Mouse (Mus musculus): Measurements from ENCODE around the gene Fgfr1op2. TPM values are rescaled to one million over a fixed set of nuclear protein-coding genes. Genes with fewer than 3 reads are reported as not detected.

Gene Fgfr1op2
- total and polyA plus RNA-seq, 3 experiments: 73.0 to 101 (median 94.1) TPM

- H3K27ac ChIP-seq (ENCODE audit: insufficient read depth, low read depth): no peak overlapping the region
- H3K79me2 ChIP-seq (replicated peaks; ENCODE audit: control insufficient read depth, extremely low read depth, insufficient read depth, poor library complexity, severe bottlenecking): no peaks in the 10 kb centered on the region
- no peaks in the 10 kb centered on the region for H3K27me3 ChIP-seq (replicated peaks)
- no peak overlapping the region for H3K4me2 ChIP-seq (ENCODE audit: insufficient read depth, low read depth, poor library complexity, severe bottlenecking)
- in situ Hi-C loops (cut with MboI; ENCODE audit: low pct_ligation_motif_present, low pct_unique_long_range_greater_than_20kb, low sequenced_read_pairs) (no loop called here), dilution Hi-C loops (cut with MboI; ENCODE audit: extremely low pct_ligation_motif_present, extremely low pct_unique_long_range_greater_than_20kb, low sequenced_read_pairs) (no loop called here)
- H3K9me3 ChIP-seq (replicated peaks; ENCODE audit: low read length): no peaks in the 10 kb centered on the region
- H3K36me3 ChIP-seq (replicated peaks in 1 of 2; ENCODE audit: control insufficient read depth in 1 of 2, insufficient read depth in 1 of 2, low read length in 1 of 2): no peaks in the 10 kb centered on the region
- H3K9ac ChIP-seq (ENCODE audit: insufficient read depth, low read depth): no peak overlapping the region
- TF ChIP-seq MXI1 (IDR thresholded peaks at IDR 0.05; ENCODE audit: low read depth, low read length) (no peak), ELF1 (IDR thresholded peaks at IDR 0.05; ENCODE audit: low read depth, low read length) (no peak), JUND (conservative IDR thresholded peaks at IDR 0.05; ENCODE audit: low read depth, low read length) (no peak), USF1 (IDR thresholded peaks at IDR 0.05; ENCODE audit: low read depth, low read length) (no peak), PAX5 (IDR thresholded peaks at IDR 0.05; ENCODE audit: low read length) (no peak), E2F4 (IDR thresholded peaks at IDR 0.05; ENCODE audit: insufficient replicate concordance, low read depth, low read length) (no peak), NELFE (IDR thresholded peaks at IDR 0.05; ENCODE audit: low read depth, low read length) (no peak), UBTF (IDR thresholded peaks at IDR 0.05; ENCODE audit: low read depth, low read length) (no peak), TCF12 (IDR thresholded peaks at IDR 0.05; ENCODE audit: low read depth, low read length) (no peak), ZKSCAN1 (IDR thresholded peaks at IDR 0.05; ENCODE audit: borderline replicate concordance, low read depth, low read length) (no peak), RCOR1 (conservative IDR thresholded peaks at IDR 0.05; ENCODE audit: low read depth, low read length) (no peak), MAFK (IDR thresholded peaks at IDR 0.05; ENCODE audit: insufficient replicate concordance, low read length) (no peak), ZMIZ1 (IDR thresholded peaks at IDR 0.05; ENCODE audit: low read depth, low read length) (no peak), CHD2 (IDR thresholded peaks at IDR 0.05; ENCODE audit: low read length) (no peak)
- H3K4me1 ChIP-seq (ENCODE audit: control insufficient read depth in 1 of 2, insufficient read depth in 2 of 2): peaks cover 12 to 13% of the 10 kb centered on the region in 2 experiments
- no peak for DNase-seq (ENCODE audit: extremely low read depth)
- H3K4me3 ChIP-seq (replicated peaks in 1 of 3; ENCODE audit: low read depth in 2 of 3, low read length in 2 of 3, poor library complexity in 1 of 3): no peak overlapping the region
Measured at GRCm38 (mm10) chr6:146632403-146632802, 55.4 kb downstream of the Fgfr1op2 start.

DNA sequence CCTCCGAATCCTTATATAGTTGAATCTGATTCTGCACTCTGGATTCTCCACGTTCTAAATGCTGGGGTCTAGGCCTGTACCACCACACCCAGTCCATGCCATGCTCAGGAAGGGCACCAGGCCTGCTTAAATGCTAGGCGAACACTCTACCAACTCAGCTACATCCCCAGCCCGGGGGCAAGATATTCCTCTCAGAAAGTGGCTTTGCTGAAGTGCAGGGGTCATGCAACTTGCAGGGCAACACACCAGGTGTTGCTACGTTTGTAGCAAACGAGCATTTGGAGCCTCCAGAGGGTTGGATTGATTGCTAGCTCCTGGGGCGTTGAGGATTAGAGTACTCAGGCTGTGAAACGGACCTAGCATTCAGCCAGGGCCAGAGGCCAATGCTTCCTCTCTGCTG lies 56.1 kb downstream of the Fgfr1op2 start:
- dilution Hi-C loops (cut with MboI; ENCODE audit: extremely low pct_ligation_motif_present, extremely low pct_unique_long_range_greater_than_20kb, low sequenced_read_pairs) (no loop called here), in situ Hi-C loops (cut with MboI; ENCODE audit: low pct_ligation_motif_present, low pct_unique_long_range_greater_than_20kb, low sequenced_read_pairs) (no loop called here)
- Histone ChIP-seq H3K79me2 (replicated peaks; ENCODE audit: control insufficient read depth, extremely low read depth, insufficient read depth, poor library complexity, severe bottlenecking) (no peaks in the 10 kb centered on the region), H3K36me3 (replicated peaks in 1 of 2; ENCODE audit: control insufficient read depth in 1 of 2, insufficient read depth in 1 of 2, low read length in 1 of 2) (no peaks in the 10 kb centered on the region), H3K9ac (ENCODE audit: insufficient read depth, low read depth) (peak overlapping the region; percentile 92), H3K27me3 (replicated peaks) (no peaks in the 10 kb centered on the region), H3K4me1 (ENCODE audit: control insufficient read depth in 1 of 2, insufficient read depth in 2 of 2) (peaks cover 12 to 13% of the 10 kb centered on the region in 2 experiments), H3K27ac (ENCODE audit: insufficient read depth, low read depth) (no peak overlapping the region), H3K4me2 (ENCODE audit: insufficient read depth, low read depth, poor library complexity, severe bottlenecking) (peak overlapping the region; percentile 26), H3K4me3 (replicated peaks in 1 of 3; ENCODE audit: low read depth in 2 of 3, low read length in 2 of 3, poor library complexity in 1 of 3) (peak overlapping the region in 2 of 3 experiments; percentile 75 to 94), H3K9me3 (replicated peaks; ENCODE audit: low read length) (no peaks in the 10 kb centered on the region)
- DNase-seq (ENCODE audit: extremely low read depth): no peak
- TF ChIP-seq SMC3 (IDR thresholded peaks at IDR 0.05; ENCODE audit: low read depth, low read length) (no peak), IRF4 (IDR thresholded peaks at IDR 0.05; ENCODE audit: low read depth, low read length) (no peak), ETS1 (conservative IDR thresholded peaks at IDR 0.05; ENCODE audit: low read depth, low read length) (no peak), TCF12 (IDR thresholded peaks at IDR 0.05; ENCODE audit: low read depth, low read length) (no peak), GABPA (IDR thresholded peaks at IDR 0.05; ENCODE audit: insufficient replicate concordance, low read depth, low read length) (no peak), TBP (conservative IDR thresholded peaks at IDR 0.05; ENCODE audit: low read depth, low read length) (no peak)

Data from CH12.LX (cell line).